Mouse (Mus musculus): ENCODE data around the gene Sorcs2.

GRCm38 (mm10) chr5:35971841-35972578 lies 425.9 kb downstream of the Sorcs2 start:
- TF ChIP-seq CTCF (IDR thresholded peaks at IDR 0.05; ENCODE audit: borderline replicate concordance, control insufficient read depth, extremely low read depth, insufficient read depth, low read length, poor library complexity) = peak; percentile 81; the same call in 1 of the 2 replicates
- TF ChIP-seq POLR2A (IDR thresholded peaks at IDR 0.05; ENCODE audit: control insufficient read depth, extremely low read depth, insufficient read depth, low read length, poor library complexity) = no peak

All from thymus, adult 2 months (tissue).